Mouse (Mus musculus) embryonic facial prominence, embryonic 12.5 days (tissue): ENCODE results near the gene Vars. TPM values are rescaled to one million over a fixed set of nuclear protein-coding genes. Genes with fewer than 3 reads are reported as not detected.
"Not testable (repeated sequence)": the region's sequence is repeated elsewhere in the genome, so short reads cannot be mapped to it uniquely, and the experiment has no call there.

Source experiments
- ATAC-seq: fragments of 200-750 bp; cut with Nextera tagmentation; 2 replicates; pipeline ENCODE4 v1.8.0; 2017; ENCODE audit not compliant: insufficient number of reproducible peaks, insufficient read depth, low FRiP score, low TSS enrichment
- H3K27ac ChIP-seq: fragments of 300-500 bp; sonication (generic); 2 replicates; pipeline ENCODE4 v1.5.1; 2016; ENCODE audit warnings: mild to moderate bottlenecking
- H3K27me3 ChIP-seq: fragments of 300-500 bp; sonication (generic); 2 replicates; pipeline ENCODE4 v1.6.1; 2016; ENCODE audit warnings: mild to moderate bottlenecking, moderate library complexity
- H3K36me3 ChIP-seq: fragments of 300-500 bp; sonication (generic); 2 replicates; pipeline ENCODE4 v1.6.1; 2016; ENCODE audit warnings: mild to moderate bottlenecking
- H3K4me1 ChIP-seq: fragments of 300-500 bp; sonication (generic); 2 replicates; pipeline ENCODE4 v1.6.1; 2016
- H3K4me2 ChIP-seq: fragments of 300-500 bp; sonication (generic); replicated peaks from 2 replicates; pipeline ENCODE4 v1.6.1; 2016; ENCODE audit warnings: mild to moderate bottlenecking, moderate library complexity
- H3K4me3 ChIP-seq: fragments of 300-500 bp; sonication (generic); 2 replicates; pipeline ENCODE4 v1.5.1; 2016; ENCODE audit warnings: mild to moderate bottlenecking
- H3K9ac ChIP-seq: fragments of 300-500 bp; sonication (generic); 2 replicates; pipeline ENCODE4 v1.6.1; 2016; ENCODE audit warnings: mild to moderate bottlenecking, moderate library complexity
- H3K9me3 ChIP-seq: fragments of 300-500 bp; sonication (generic); 2 replicates; pipeline ENCODE4 v1.6.1; 2016; ENCODE audit warnings: mild to moderate bottlenecking, moderate library complexity
- WGBS: fragments of 180-500 bp; shearing (Covaris S2); methylation state at CpG from one replicate; pipeline ENCODE4 v1.1.7; 2016; 5-methylcytosine and 5-hydroxymethylcytosine counted together
- polyA plus RNA-seq: library from polyadenylated mRNA; unstranded; fragments of >200 nt; fragmentation: Nextera tagmentation; extraction: Ambion mirVana; gene quantifications from 2 replicates; pipeline ENCODE4 v1.2.1, GENCODE M21; 2016

Vars gene
- polyA plus RNA-seq, 1 experiment from 2014 or later: 150 TPM

DNA sequence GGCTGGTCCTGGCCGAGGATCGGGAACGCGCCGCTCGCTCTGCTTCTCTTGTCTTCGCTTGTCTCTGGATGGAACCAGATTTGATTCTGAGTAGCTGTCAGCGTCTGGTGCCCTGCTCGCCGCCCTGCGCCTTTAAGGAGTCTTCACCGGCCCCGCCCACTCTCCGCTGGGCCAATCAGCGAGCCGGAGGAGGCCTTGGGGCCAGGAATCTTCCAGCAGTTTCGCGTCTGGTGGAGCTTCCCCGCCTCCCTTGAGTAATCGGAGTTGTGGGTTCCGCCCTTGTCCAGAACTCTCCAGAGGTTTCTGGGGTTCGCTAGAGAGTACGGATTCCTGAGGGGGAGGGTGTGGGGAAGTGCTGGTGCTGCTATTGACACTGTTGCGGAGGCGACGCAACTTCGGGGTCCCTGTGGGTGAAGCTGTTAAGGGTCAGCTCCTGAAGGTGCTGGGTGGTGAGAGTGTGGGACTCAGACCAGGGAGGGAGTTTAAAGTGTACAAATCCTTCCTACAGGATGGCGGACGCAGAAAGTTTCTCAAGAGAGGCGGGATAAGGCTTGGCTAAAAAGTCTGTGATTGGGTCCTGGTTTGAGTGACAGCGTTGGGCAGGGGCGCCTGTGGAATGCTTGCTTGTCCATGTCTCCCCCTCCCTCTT lies 41.5 kb upstream of the Vars start, which contains the start of gene Hspa1b:
Gene Hspa1b, minus strand, starts transcription at position 109 of the 649 bp plus-strand sequence.
- not testable (repeated sequence) for H3K4me1 ChIP-seq, H3K36me3 ChIP-seq, H3K9me3 ChIP-seq, H3K27me3 ChIP-seq
- Histone ChIP-seq H3K4me3 (peak within 1 kb of the TSS; percentile 51), H3K27ac (peak within 1 kb of the TSS; percentile 93), H3K9ac (peak within 1 kb of the TSS; percentile 65), H3K4me2 (peak within 1 kb of the TSS; percentile 57)
- peak; percentile 84 for ATAC-seq
- under 1% methylated on average over 30 of the region's 32 CpGs for WGBS

- Histone ChIP-seq H3K27me3 (peaks cover 8% of the 10 kb centered on the region), H3K27ac (peak overlapping the region; percentile 93)
Measured at GRCm38 (mm10) chr17:34959881-34960515, 40.8 kb upstream of the Vars start.

GRCm38 (mm10) chr17:34960702-34961493 lies 39.9 kb upstream of the Vars start:
- Histone ChIP-seq H3K4me2 (no peak overlapping the region), H3K36me3 (no peaks in the 10 kb centered on the region), H3K4me1 (0 out of 2 replicates have a peak, but pooled peaks cover 5% of the 10 kb centered on the region), H3K9ac (no peak overlapping the region), H3K9me3 (no peaks in the 10 kb centered on the region), H3K4me3 (no peak overlapping the region), H3K27me3 (peaks cover 4% of the 10 kb centered on the region), H3K27ac (no peak overlapping the region)
- ATAC-seq: no peak

More at GRCm38 (mm10) chr17:34959881-34960515, 40.8 kb upstream of the Vars start:
- Histone ChIP-seq H3K4me1 (0 out of 2 replicates have a peak, but pooled peaks cover 5% of the 10 kb centered on the region), H3K9ac (peak overlapping the region; percentile 31), H3K4me3 (peak overlapping the region; percentile 51), H3K9me3 (no peaks in the 10 kb centered on the region), H3K4me2 (peak overlapping the region; percentile 57), H3K36me3 (no peaks in the 10 kb centered on the region)
- WGBS: 11% methylated on average over 12 of the region's 12 CpGs
- ATAC-seq: no peak

DNA sequence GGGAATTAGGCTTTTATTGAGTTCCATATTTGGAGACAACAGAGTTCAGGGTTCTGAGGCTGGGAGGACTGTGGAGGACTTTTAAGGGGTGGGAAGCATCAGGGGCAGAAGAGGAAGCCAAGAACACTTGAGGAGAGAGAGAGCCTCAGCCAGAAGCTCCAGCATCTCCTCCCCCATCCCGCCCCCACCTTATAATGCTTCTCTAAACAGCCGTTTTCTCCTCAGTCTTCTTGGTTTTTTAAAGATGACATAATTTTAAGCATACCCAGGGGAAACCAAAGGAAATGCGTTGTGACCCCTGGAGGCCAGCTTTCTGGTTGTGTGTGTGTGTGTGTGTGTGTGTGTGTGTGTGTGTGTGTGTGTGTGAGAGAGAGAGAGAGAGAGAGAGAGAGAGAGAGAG lies 38.7 kb upstream of the Vars start:
- Histone ChIP-seq H3K27ac (no peak overlapping the region), H3K4me2 (no peak overlapping the region), H3K4me3 (no peak overlapping the region), H3K27me3 (no peaks in the 10 kb centered on the region; the same call in 1 of the 2 replicates), H3K4me1 (0 out of 2 replicates have a peak, but pooled peaks cover 5% of the 10 kb centered on the region), H3K9me3 (no peaks in the 10 kb centered on the region), H3K36me3 (no peaks in the 10 kb centered on the region), H3K9ac (no peak overlapping the region)
- ATAC-seq: no peak
- 25% methylated on average over 3 of the region's 3 CpGs for WGBS

DNA sequence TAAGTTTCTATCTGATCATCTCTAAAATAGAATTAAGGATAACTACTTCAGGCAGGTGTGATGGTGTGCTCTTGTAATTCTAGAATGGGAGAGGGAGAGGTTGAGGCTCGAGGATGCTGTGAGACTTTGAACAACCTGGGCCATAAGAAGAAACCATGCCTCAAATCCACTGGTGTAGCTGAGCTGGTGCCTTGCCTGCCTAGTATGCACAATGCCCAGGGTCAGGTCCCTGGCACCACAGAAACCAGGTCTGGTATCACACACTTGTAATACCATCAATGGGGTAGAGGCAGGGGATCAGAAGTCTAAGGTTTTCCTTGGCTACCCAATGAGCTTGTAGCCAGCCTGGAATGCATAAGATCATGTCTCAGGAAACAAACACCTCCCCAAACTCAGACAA lies 37.9 kb upstream of the Vars start:
- Histone ChIP-seq H3K4me1 (0 out of 2 replicates have a peak, but pooled peaks cover 5% of the 10 kb centered on the region), H3K27ac (no peak overlapping the region), H3K27me3 (peaks cover 5% of the 10 kb centered on the region), H3K4me3 (no peak overlapping the region), H3K9ac (no peak overlapping the region), H3K9me3 (no peaks in the 10 kb centered on the region), H3K4me2 (no peak overlapping the region), H3K36me3 (no peaks in the 10 kb centered on the region)
- ATAC-seq: no peak
- WGBS: 61% methylated on average over 1 of the region's 1 CpGs

DNA sequence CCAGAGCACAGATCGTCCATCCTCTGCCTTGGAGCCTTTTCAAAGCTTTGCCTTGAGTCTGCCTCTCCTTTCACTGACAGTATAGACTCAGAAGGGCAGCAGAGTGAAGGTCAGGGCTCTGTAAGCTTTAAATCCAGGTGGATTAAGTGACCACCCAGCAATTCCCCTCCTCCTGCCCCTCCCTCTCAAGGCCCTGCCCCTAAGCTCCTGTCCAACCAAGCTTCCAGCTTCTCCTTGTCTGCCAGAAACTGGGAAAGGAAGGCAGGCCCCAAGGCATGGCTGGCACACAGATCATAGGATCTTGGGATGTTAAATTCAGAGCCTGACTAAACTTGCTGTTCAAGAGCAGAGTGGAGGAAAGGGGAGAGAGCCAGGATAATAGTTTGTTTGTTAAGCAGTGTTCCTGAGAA lies 36.1 kb upstream of the Vars start:
- no peaks in the 10 kb centered on the region for H3K9me3 ChIP-seq
- H3K36me3 ChIP-seq: no peaks in the 10 kb centered on the region
- no peak overlapping the region for H3K27ac ChIP-seq
- H3K9ac ChIP-seq: peak overlapping the region; percentile 36
- 0 out of 2 replicates have a peak, but pooled peaks cover 5% of the 10 kb centered on the region for H3K4me1 ChIP-seq
- no peak overlapping the region for H3K4me2 ChIP-seq
- peaks cover 23% of the 10 kb centered on the region for H3K27me3 ChIP-seq
- 13% methylated on average over 1 of the region's 1 CpGs for WGBS
- no peak overlapping the region for H3K4me3 ChIP-seq
- no peak for ATAC-seq

- Histone ChIP-seq H3K27ac (no peak overlapping the region), H3K4me1 (no peaks in the 10 kb centered on the region), H3K9me3 (no peaks in the 10 kb centered on the region), H3K4me2 (no peak overlapping the region), H3K36me3 (no peaks in the 10 kb centered on the region), H3K4me3 (no peak overlapping the region), H3K27me3 (peaks cover 26% of the 10 kb centered on the region), H3K9ac (no peak overlapping the region)
- ATAC-seq: no peak
- WGBS: 75% methylated on average over 5 of the region's 5 CpGs
Measured at GRCm38 (mm10) chr17:34965627-34966026, 35.2 kb upstream of the Vars start.

- H3K4me1 ChIP-seq, H3K4me3 ChIP-seq, ATAC-seq, H3K27ac ChIP-seq, H3K4me2 ChIP-seq, H3K9me3 ChIP-seq, H3K9ac ChIP-seq, H3K36me3 ChIP-seq: not testable (repeated sequence)
- WGBS: 61% methylated on average over 8 of the region's 11 CpGs
- peaks cover 26% of the 10 kb centered on the region for H3K27me3 ChIP-seq
Measured at GRCm38 (mm10) chr17:34969822-34970221, 31.0 kb upstream of the Vars start, which contains the start of gene Gm20481. Gm20481 (plus strand) TSS chr17:34969912.

GRCm38 (mm10) chr17:34970850-34971249 lies 29.9 kb upstream of the Vars start:
- not testable (repeated sequence) for H3K9me3 ChIP-seq, H3K4me2 ChIP-seq, H3K9ac ChIP-seq, H3K4me3 ChIP-seq, ATAC-seq, H3K36me3 ChIP-seq, H3K4me1 ChIP-seq, H3K27ac ChIP-seq
- H3K27me3 ChIP-seq: peaks cover 26% of the 10 kb centered on the region
- WGBS: 31% methylated on average over 25 of the region's 37 CpGs

DNA sequence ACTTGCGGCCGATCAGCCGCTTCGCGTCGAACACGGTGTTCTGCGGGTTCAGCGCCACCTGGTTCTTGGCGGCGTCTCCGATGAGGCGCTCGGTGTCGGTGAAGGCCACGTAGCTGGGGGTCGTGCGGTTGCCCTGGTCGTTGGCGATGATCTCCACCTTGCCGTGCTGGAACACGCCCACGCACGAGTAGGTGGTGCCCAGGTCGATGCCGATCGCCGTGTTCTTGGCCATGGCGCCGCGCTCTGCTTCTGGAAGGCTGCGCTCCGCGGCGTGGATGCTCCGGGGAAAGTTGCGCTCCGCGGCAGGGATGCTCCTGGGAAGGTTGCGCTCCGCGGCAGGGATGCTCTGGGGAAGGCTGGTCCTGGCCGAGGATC lies 29.1 kb upstream of the Vars start:
- 4% methylated on average over 34 of the region's 43 CpGs for WGBS
- H3K27ac ChIP-seq, H3K9me3 ChIP-seq, H3K36me3 ChIP-seq, H3K4me1 ChIP-seq, ATAC-seq, H3K9ac ChIP-seq: not testable (repeated sequence)
- Histone ChIP-seq H3K27me3 (peaks cover 26% of the 10 kb centered on the region), H3K4me2 (peak overlapping the region; percentile 65), H3K4me3 (peak overlapping the region; percentile 35)

- not testable (repeated sequence) for H3K4me1 ChIP-seq, H3K36me3 ChIP-seq, H3K9me3 ChIP-seq
- H3K27me3 ChIP-seq: peaks cover 26% of the 10 kb centered on the region
- H3K27ac ChIP-seq: 0 out of 2 replicates have a peak within 1 kb of the TSS, but pooled peaks have one; percentile 2
- peak within 1 kb of the TSS; percentile 65 for H3K4me2 ChIP-seq
- peak; percentile 79 for ATAC-seq
- peak within 1 kb of the TSS; percentile 28; the same call in 1 of the 2 replicates for H3K9ac ChIP-seq
- WGBS: under 1% methylated on average over 29 of the region's 33 CpGs
- peak within 1 kb of the TSS; percentile 35 for H3K4me3 ChIP-seq
Measured at GRCm38 (mm10) chr17:34972069-34972749, 28.6 kb upstream of the Vars start, which contains the start of the genes Hspa1a and Hspa1l. Hspa1a (minus strand) TSS chr17:34972156. Hspa1l (plus strand) TSS chr17:34972703.
